Mouse (Mus musculus): ENCODE results near the gene 4930415O20Rik. TPM values are rescaled to one million over a fixed set of nuclear protein-coding genes. Genes with fewer than 3 reads are reported as not detected.

Gene 4930415O20Rik
- polyA plus RNA-seq, 1 experiment: not detected

- Histone ChIP-seq H3K36me3 (ENCODE audit: control insufficient read depth, insufficient read depth, low read length) (no peaks in the 10 kb centered on the region), H3K27ac (ENCODE audit: insufficient read depth, low read length) (no peak overlapping the region), H3K4me1 (ENCODE audit: control insufficient read depth, insufficient read depth, insufficient read length) (no peaks in the 10 kb centered on the region), H3K4me3 (ENCODE audit: extremely low read depth, insufficient read depth, insufficient read length) (no peak overlapping the region), H3K27me3 (ENCODE audit: control insufficient read depth, insufficient read depth, low read length) (no peaks in the 10 kb centered on the region)
- TF ChIP-seq CTCF (IDR thresholded peaks at IDR 0.05; ENCODE audit: extremely low read depth, insufficient read depth, insufficient read length, insufficient replicate concordance) (no peak), POLR2A (IDR thresholded peaks at IDR 0.05; ENCODE audit: low read depth, low read length) (no peak)
- WGBS: 79% methylated on average over 6 of the region's 6 CpGs
- no peak for DNase-seq (ENCODE audit: low read depth in 1 of 2, low spot score in 2 of 2)
These were observed 44.9 kb downstream of the 4930415O20Rik start for GRCm38 (mm10) chr15:98615751-98616150.

- no peak for DNase-seq (ENCODE audit: low read depth in 1 of 2, low spot score in 2 of 2)
- Histone ChIP-seq H3K36me3 (ENCODE audit: control insufficient read depth, insufficient read depth, low read length) (no peaks in the 10 kb centered on the region), H3K27me3 (ENCODE audit: control insufficient read depth, insufficient read depth, low read length) (no peaks in the 10 kb centered on the region), H3K4me3 (ENCODE audit: extremely low read depth, insufficient read depth, insufficient read length) (no peak overlapping the region), H3K27ac (ENCODE audit: insufficient read depth, low read length) (no peak overlapping the region), H3K4me1 (ENCODE audit: control insufficient read depth, insufficient read depth, insufficient read length) (no peaks in the 10 kb centered on the region)
- TF ChIP-seq CTCF (IDR thresholded peaks at IDR 0.05; ENCODE audit: extremely low read depth, insufficient read depth, insufficient read length, insufficient replicate concordance) (no peak), POLR2A (IDR thresholded peaks at IDR 0.05; ENCODE audit: low read depth, low read length) (no peak)
- WGBS: 65% methylated on average over 20 of the region's 20 CpGs
These were observed 45.8 kb downstream of the 4930415O20Rik start for GRCm38 (mm10) chr15:98616362-98617175.

- TF ChIP-seq POLR2A (IDR thresholded peaks at IDR 0.05; ENCODE audit: low read depth, low read length): no peak
- TF ChIP-seq CTCF (IDR thresholded peaks at IDR 0.05; ENCODE audit: extremely low read depth, insufficient read depth, insufficient read length, insufficient replicate concordance): peak; percentile 53; the same call in 1 of the 2 replicates
- 2% methylated on average over 12 of the region's 12 CpGs for WGBS
- no peak overlapping the region for H3K4me3 ChIP-seq (ENCODE audit: extremely low read depth, insufficient read depth, insufficient read length)
- H3K36me3 ChIP-seq (ENCODE audit: control insufficient read depth, insufficient read depth, low read length): no peaks in the 10 kb centered on the region
- DNase-seq (ENCODE audit: low read depth in 1 of 2, low spot score in 2 of 2): peak in 1 of 2 experiments; percentile 48
- H3K27me3 ChIP-seq (ENCODE audit: control insufficient read depth, insufficient read depth, low read length): no peaks in the 10 kb centered on the region
- H3K27ac ChIP-seq (ENCODE audit: insufficient read depth, low read length): no peak overlapping the region
- no peaks in the 10 kb centered on the region for H3K4me1 ChIP-seq (ENCODE audit: control insufficient read depth, insufficient read depth, insufficient read length)
These were observed 46.4 kb downstream of the 4930415O20Rik start for GRCm38 (mm10) chr15:98617176-98617537.

GRCm38 (mm10) chr15:98622199-98622598 lies 51.4 kb downstream of the 4930415O20Rik start:
- H3K27me3 ChIP-seq (ENCODE audit: control insufficient read depth, insufficient read depth, low read length): 0 out of 2 replicates have a peak, but pooled peaks cover 1% of the 10 kb centered on the region
- H3K4me3 ChIP-seq (ENCODE audit: extremely low read depth, insufficient read depth, insufficient read length): no peak overlapping the region
- H3K36me3 ChIP-seq (ENCODE audit: control insufficient read depth, insufficient read depth, low read length): no peaks in the 10 kb centered on the region
- H3K27ac ChIP-seq (ENCODE audit: insufficient read depth, low read length): no peak overlapping the region
- 25% methylated on average over 7 of the region's 7 CpGs for WGBS
- DNase-seq (ENCODE audit: low read depth in 1 of 2, low spot score in 2 of 2): no peak
- TF ChIP-seq POLR2A (IDR thresholded peaks at IDR 0.05; ENCODE audit: low read depth, low read length) (no peak), CTCF (IDR thresholded peaks at IDR 0.05; ENCODE audit: extremely low read depth, insufficient read depth, insufficient read length, insufficient replicate concordance) (no peak)
- H3K4me1 ChIP-seq (ENCODE audit: control insufficient read depth, insufficient read depth, insufficient read length): no peaks in the 10 kb centered on the region; the same call in 1 of the 2 replicates

- Histone ChIP-seq H3K27ac (ENCODE audit: insufficient read depth, low read length) (no peak overlapping the region), H3K36me3 (ENCODE audit: control insufficient read depth, insufficient read depth, low read length) (no peaks in the 10 kb centered on the region), H3K27me3 (ENCODE audit: control insufficient read depth, insufficient read depth, low read length) (0 out of 2 replicates have a peak, but pooled peaks cover 1% of the 10 kb centered on the region), H3K4me3 (ENCODE audit: extremely low read depth, insufficient read depth, insufficient read length) (no peak overlapping the region), H3K4me1 (ENCODE audit: control insufficient read depth, insufficient read depth, insufficient read length) (no peaks in the 10 kb centered on the region; the same call in 1 of the 2 replicates)
- TF ChIP-seq CTCF (IDR thresholded peaks at IDR 0.05; ENCODE audit: extremely low read depth, insufficient read depth, insufficient read length, insufficient replicate concordance) (no peak), POLR2A (IDR thresholded peaks at IDR 0.05; ENCODE audit: low read depth, low read length) (no peak)
- DNase-seq (ENCODE audit: low read depth in 1 of 2, low spot score in 2 of 2): no peak
- 44% methylated on average over 6 of the region's 6 CpGs for WGBS
These were observed 51.9 kb downstream of the 4930415O20Rik start for GRCm38 (mm10) chr15:98622721-98623120.

- Histone ChIP-seq H3K27ac (ENCODE audit: insufficient read depth, low read length) (0 out of 2 replicates have a peak overlapping the region, but pooled peaks have one; percentile 1), H3K27me3 (ENCODE audit: control insufficient read depth, insufficient read depth, low read length) (0 out of 2 replicates have a peak, but pooled peaks cover 1% of the 10 kb centered on the region), H3K36me3 (ENCODE audit: control insufficient read depth, insufficient read depth, low read length) (no peaks in the 10 kb centered on the region), H3K4me1 (ENCODE audit: control insufficient read depth, insufficient read depth, insufficient read length) (no peaks in the 10 kb centered on the region; the same call in 1 of the 2 replicates), H3K4me3 (ENCODE audit: extremely low read depth, insufficient read depth, insufficient read length) (no peak overlapping the region)
- TF ChIP-seq POLR2A (IDR thresholded peaks at IDR 0.05; ENCODE audit: low read depth, low read length) (no peak), CTCF (IDR thresholded peaks at IDR 0.05; ENCODE audit: extremely low read depth, insufficient read depth, insufficient read length, insufficient replicate concordance) (no peak)
- DNase-seq (ENCODE audit: low read depth in 1 of 2, low spot score in 2 of 2): no peak
- WGBS: 51% methylated on average over 5 of the region's 5 CpGs
These were observed 52.6 kb downstream of the 4930415O20Rik start for GRCm38 (mm10) chr15:98623361-98623821.
